Mouse (Mus musculus) skeletal muscle tissue, postnatal 0 days (tissue): ENCODE data around the gene Wee2. TPM values are rescaled to one million over a fixed set of nuclear protein-coding genes. Genes with fewer than 3 reads are reported as not detected.

Experiments
- polyA plus RNA-seq: library from polyadenylated mRNA; unstranded; fragments of >200 nt; fragmentation: Nextera tagmentation; extraction: Ambion mirVana; gene quantifications from 2 replicates; pipeline ENCODE4 v1.2.1, GENCODE M21; 2015

The Wee2 gene
- polyA plus RNA-seq = not detected in 2 replicates

GRCm38 (mm10) chr6:40438936-40439335, at the start of gene Wee2:
TSS of gene Wee2 (plus strand) at chr6:40439088.

GRCm38 (mm10) chr6:40436047-40436483, 2.8 kb upstream of the Wee2 start, which contains the start of gene E330009J07Rik:
TSS of gene E330009J07Rik (minus strand) at chr6:40436135.

GRCm38 (mm10) chr6:40470916-40471719, 32.2 kb downstream of the Wee2 start, which contains the start of gene Ssbp1:
TSS of gene Ssbp1 (plus strand) at chr6:40471352.

GRCm38 (mm10) chr6:40490933-40491332, 52.0 kb downstream of the Wee2 start, which contains the start of gene Tas2r137:
TSS of gene Tas2r137 (plus strand) at chr6:40491233.

GRCm38 (mm10) chr6:40493229-40493628, 54.3 kb downstream of the Wee2 start, which contains the start of gene Tas2r108:
TSS of gene Tas2r108 (plus strand) at chr6:40493529.

Other genes with a start within 250 kb of the Wee2 start
- 16.7 and 18.8 TPM in 2 replicates for gene Agk, start 113.9 kb upstream of the Wee2 start, polyA plus RNA-seq
- gene E330009J07Rik, start 3.0 kb upstream of the Wee2 start, polyA plus RNA-seq = 1.4 and 1.6 TPM in 2 replicates
- gene Ssbp1, start 32.3 kb downstream of the Wee2 start, polyA plus RNA-seq = 97.5 TPM in 2 replicates
- gene Tas2r137, start 52.1 kb downstream of the Wee2 start, polyA plus RNA-seq = not detected in 2 replicates
- gene Tas2r108, start 54.4 kb downstream of the Wee2 start, polyA plus RNA-seq = not detected in 2 replicates
- gene Prss37, start 80.4 kb downstream of the Wee2 start, polyA plus RNA-seq = not detected in 2 replicates
- not detected in 2 replicates for gene Olfr461, start 116.0 kb downstream of the Wee2 start, polyA plus RNA-seq
- not detected in 2 replicates for gene Olfr460, start 130.4 kb downstream of the Wee2 start, polyA plus RNA-seq
- 0.64 and 1.7 TPM in 2 replicates for gene Clec5a, start 146.7 kb downstream of the Wee2 start, polyA plus RNA-seq
- gene Tas2r138, start 174.2 kb downstream of the Wee2 start, polyA plus RNA-seq = not detected in 2 replicates
- 0.19 and 0.21 TPM in 2 replicates for gene Mgam, start 189.7 kb downstream of the Wee2 start, polyA plus RNA-seq